Mouse (Mus musculus) embryonic facial prominence, embryonic 11.5 days (tissue): ENCODE measurements around the gene Cela3b. TPM values are rescaled to one million over a fixed set of nuclear protein-coding genes. Genes with fewer than 3 reads are reported as not detected.
A peak's percentile ranks its signal among the peaks of the same experiment; 100 is the strongest.

Experiments used
- ATAC-seq: fragments of 200-750 bp; cut with Nextera tagmentation; replicated peaks from 2 replicates; pipeline ENCODE4 v1.8.0; 2017; ENCODE audit warnings: low read depth; ENCODE audit not compliant: insufficient number of reproducible peaks, low FRiP score, low TSS enrichment
- DNase-seq: peaks from one replicate; pipeline ENCODE4 v3.0.0-alpha.2; 2015; ENCODE audit warnings: low spot score
- H3K27ac ChIP-seq: fragments of 300-500 bp; sonication (generic); replicated peaks from 2 replicates; pipeline ENCODE4 v1.5.1; 2014; ENCODE audit warnings: mild to moderate bottlenecking, low read depth, low read length, control low read depth
- H3K27me3 ChIP-seq: fragments of 300-500 bp; sonication (generic); 2 replicates; pipeline ENCODE4 v1.6.1; 2014; ENCODE audit warnings: mild to moderate bottlenecking, low read length, moderate library complexity, mixed read lengths; ENCODE audit not compliant: control insufficient read depth, insufficient read depth
- H3K36me3 ChIP-seq: fragments of 300-500 bp; sonication (generic); replicated peaks from 2 replicates; pipeline ENCODE4 v1.6.1; 2014; ENCODE audit warnings: low read depth, mild to moderate bottlenecking, low read length, moderate library complexity, mixed read lengths; ENCODE audit not compliant: control insufficient read depth, insufficient read depth
- H3K4me1 ChIP-seq: fragments of 300-500 bp; sonication (generic); 2 replicates; pipeline ENCODE4 v1.6.1; 2014; ENCODE audit warnings: low read length, mixed read lengths; ENCODE audit not compliant: control insufficient read depth, insufficient read depth
- H3K4me2 ChIP-seq: fragments of 300-500 bp; sonication (generic); 2 replicates; pipeline ENCODE4 v1.6.1; 2014; ENCODE audit warnings: low read depth, mild to moderate bottlenecking, control low read depth, low read length, moderate library complexity
- H3K4me3 ChIP-seq: fragments of 300-500 bp; sonication (generic); 2 replicates; pipeline ENCODE4 v1.5.1; 2014; ENCODE audit warnings: low read depth, low read length, control low read depth
- H3K9ac ChIP-seq: fragments of 300-500 bp; sonication (generic); replicated peaks from 2 replicates; pipeline ENCODE4 v1.6.1; 2014; ENCODE audit warnings: mild to moderate bottlenecking, control low read depth, low read length
- H3K9me3 ChIP-seq: fragments of 300-500 bp; sonication (generic); replicated peaks from 2 replicates; pipeline ENCODE4 v1.6.1; 2016; ENCODE audit warnings: mild to moderate bottlenecking, low read length, inconsistent platforms, mixed read lengths; ENCODE audit not compliant: control insufficient read depth
- WGBS: fragments of 180-500 bp; shearing (Covaris S2); extraction: QIAGEN DNeasy Blood & Tissue Kit; methylation state at CpG from one replicate; pipeline ENCODE4 v1.1.7; 2014; 5-methylcytosine and 5-hydroxymethylcytosine counted together
- polyA plus RNA-seq: library from polyadenylated mRNA; unstranded; fragments of >200 nt; fragmentation: Nextera tagmentation; extraction: Ambion mirVana; gene quantifications from 2 replicates; pipeline ENCODE4 v1.2.1, GENCODE M21; 2014

The Cela3b gene
- polyA plus RNA-seq: not detected in 2 replicates

DNA sequence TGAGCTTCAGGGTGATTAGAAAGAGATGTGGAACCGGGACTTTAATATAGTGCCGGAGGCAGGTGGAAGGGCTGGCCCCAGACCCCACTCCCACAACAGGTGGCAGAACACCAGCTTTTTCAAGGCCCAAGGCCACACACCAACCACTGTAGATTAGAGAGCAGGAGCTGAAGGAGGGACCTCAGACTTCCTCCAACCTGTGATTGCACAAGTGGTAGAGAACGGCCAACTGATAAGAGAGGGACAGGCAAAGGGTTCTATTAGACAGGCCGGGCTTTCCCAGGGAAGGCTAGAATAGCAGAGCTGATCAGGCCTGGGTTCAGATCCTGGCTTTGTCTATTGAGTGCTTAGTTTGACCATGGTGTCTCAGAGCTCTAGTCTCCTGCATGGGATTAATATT, at the start of gene Cela3b:
TSS of gene Cela3b (minus strand) at position 39 of the 400 bp plus-strand sequence.
- Histone ChIP-seq H3K4me1 (no peaks in the 10 kb centered on the region), H3K4me2 (no peak within 1 kb of the TSS), H3K9ac (no peak within 1 kb of the TSS), H3K9me3 (no peaks in the 10 kb centered on the region), H3K27ac (no peak within 1 kb of the TSS), H3K4me3 (no peak within 1 kb of the TSS), H3K27me3 (no peaks in the 10 kb centered on the region), H3K36me3 (no peaks in the 10 kb centered on the region)
- ATAC-seq (no peak), DNase-seq (no peak)
- 91% methylated on average over 4 of the region's 4 CpGs for WGBS

- Histone ChIP-seq H3K4me2 (no peak overlapping the region), H3K4me1 (peaks cover 30% of the 10 kb centered on the region), H3K36me3 (no peaks in the 10 kb centered on the region), H3K27ac (peak overlapping the region; percentile 47), H3K27me3 (no peaks in the 10 kb centered on the region), H3K9ac (0 out of 2 replicates have a peak overlapping the region, but pooled peaks have one; percentile 6), H3K9me3 (no peaks in the 10 kb centered on the region), H3K4me3 (no peak overlapping the region)
- DNase-seq (peak; percentile 78), ATAC-seq (no peak)
- 4% methylated on average over 6 of the region's 6 CpGs for WGBS
These were observed 49.4 kb upstream of the Cela3b start for GRCm38 (mm10) chr4:137479757-137480156.

DNA sequence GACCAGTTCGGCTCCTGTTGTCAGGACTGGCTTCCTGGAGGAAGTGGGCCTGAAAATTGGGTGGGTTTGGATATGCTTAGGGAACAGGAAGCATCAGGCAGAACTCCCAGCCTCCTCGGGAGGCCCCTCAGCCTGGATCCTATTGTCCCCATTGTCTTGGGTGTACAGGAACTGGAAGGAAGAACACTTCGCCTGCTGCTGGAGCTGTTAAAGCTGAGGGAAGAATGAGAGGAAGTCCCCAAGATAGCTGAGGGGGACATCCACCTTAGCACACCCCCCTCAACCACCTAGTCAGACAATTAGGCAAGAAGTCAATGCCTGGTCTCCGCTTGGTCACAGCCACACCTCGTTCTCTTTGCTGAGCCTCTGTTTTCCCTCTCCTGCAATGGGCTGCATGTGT, 48.0 kb upstream of the Cela3b start:
- H3K4me3 ChIP-seq: no peak overlapping the region
- no peaks in the 10 kb centered on the region for H3K27me3 ChIP-seq
- no peak for ATAC-seq
- no peaks in the 10 kb centered on the region for H3K36me3 ChIP-seq
- no peak overlapping the region for H3K4me2 ChIP-seq
- peaks cover 30% of the 10 kb centered on the region for H3K4me1 ChIP-seq
- WGBS: 70% methylated on average over 5 of the region's 5 CpGs
- no peaks in the 10 kb centered on the region for H3K9me3 ChIP-seq
- no peak for DNase-seq
- H3K9ac ChIP-seq: no peak overlapping the region
- H3K27ac ChIP-seq: no peak overlapping the region; the same call in 1 of the 2 replicates

GRCm38 (mm10) chr4:137477611-137478010, 47.3 kb upstream of the Cela3b start:
- H3K36me3 ChIP-seq: no peaks in the 10 kb centered on the region
- H3K4me2 ChIP-seq: no peak overlapping the region
- H3K4me3 ChIP-seq: no peak overlapping the region
- H3K9me3 ChIP-seq: no peaks in the 10 kb centered on the region
- no peak overlapping the region for H3K27ac ChIP-seq
- WGBS: 59% methylated on average over 6 of the region's 6 CpGs
- no peaks in the 10 kb centered on the region for H3K27me3 ChIP-seq
- no peak overlapping the region; the same call in 1 of the 2 replicates for H3K9ac ChIP-seq
- H3K4me1 ChIP-seq: peaks cover 30% of the 10 kb centered on the region
- ATAC-seq (no peak), DNase-seq (no peak)

- H3K4me1 ChIP-seq: peaks cover 30% of the 10 kb centered on the region
- H3K27me3 ChIP-seq: no peaks in the 10 kb centered on the region
- WGBS: 10% methylated on average over 15 of the region's 17 CpGs
- no peak overlapping the region; the same call in 1 of the 2 replicates for H3K9ac ChIP-seq
- H3K9me3 ChIP-seq: no peaks in the 10 kb centered on the region
- no peaks in the 10 kb centered on the region for H3K36me3 ChIP-seq
- peak overlapping the region; percentile 25; the same call in 1 of the 2 replicates for H3K4me2 ChIP-seq
- H3K27ac ChIP-seq: no peak overlapping the region
- ATAC-seq (no peak), DNase-seq (no peak)
- H3K4me3 ChIP-seq: no peak overlapping the region; the same call in 1 of the 2 replicates
These were observed 46.5 kb upstream of the Cela3b start for GRCm38 (mm10) chr4:137476761-137477237.

DNA sequence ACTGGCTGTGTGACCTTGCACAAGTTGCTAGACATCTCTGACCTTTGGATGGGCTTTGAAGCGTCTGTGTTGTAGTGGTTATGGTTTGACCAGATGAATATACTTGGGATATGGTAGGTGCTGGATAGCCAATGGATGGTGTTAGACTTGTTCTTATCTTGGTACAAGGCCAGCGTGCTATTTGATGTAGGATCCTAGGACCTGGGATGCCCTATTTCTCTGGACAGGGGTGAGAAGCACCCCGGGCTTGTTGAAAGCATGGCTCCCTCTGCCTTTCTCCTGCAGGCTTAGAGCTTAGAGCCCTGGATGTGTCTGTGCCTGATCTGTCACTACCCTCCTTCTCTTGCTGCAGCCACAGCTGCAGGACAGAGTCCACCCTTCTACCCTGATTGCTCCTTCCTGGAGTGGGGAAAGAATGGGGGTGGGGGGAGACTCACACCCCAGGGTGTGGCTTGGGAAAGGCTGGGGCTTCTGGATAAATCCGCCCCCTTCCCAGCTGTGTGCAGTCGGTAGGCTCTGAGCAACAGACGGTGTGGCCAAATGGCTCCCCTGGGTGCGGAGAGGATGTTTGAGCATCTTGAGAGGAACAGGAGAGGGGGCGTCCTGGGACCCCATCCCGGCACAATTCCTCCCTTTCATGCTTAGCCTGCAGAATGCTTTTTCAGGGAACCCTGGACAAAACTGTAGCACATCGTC, 45.9 kb upstream of the Cela3b start:
- DNase-seq (no peak), ATAC-seq (no peak)
- WGBS: 27% methylated on average over 10 of the region's 10 CpGs
- Histone ChIP-seq H3K27me3 (no peaks in the 10 kb centered on the region), H3K4me2 (no peak overlapping the region; the same call in none of the 2 replicates), H3K9me3 (no peaks in the 10 kb centered on the region), H3K27ac (no peak overlapping the region), H3K4me3 (no peak overlapping the region; the same call in 1 of the 2 replicates), H3K9ac (peak overlapping the region; percentile 34; the same call in 1 of the 2 replicates), H3K4me1 (peaks cover 27% of the 10 kb centered on the region), H3K36me3 (no peaks in the 10 kb centered on the region)

DNA sequence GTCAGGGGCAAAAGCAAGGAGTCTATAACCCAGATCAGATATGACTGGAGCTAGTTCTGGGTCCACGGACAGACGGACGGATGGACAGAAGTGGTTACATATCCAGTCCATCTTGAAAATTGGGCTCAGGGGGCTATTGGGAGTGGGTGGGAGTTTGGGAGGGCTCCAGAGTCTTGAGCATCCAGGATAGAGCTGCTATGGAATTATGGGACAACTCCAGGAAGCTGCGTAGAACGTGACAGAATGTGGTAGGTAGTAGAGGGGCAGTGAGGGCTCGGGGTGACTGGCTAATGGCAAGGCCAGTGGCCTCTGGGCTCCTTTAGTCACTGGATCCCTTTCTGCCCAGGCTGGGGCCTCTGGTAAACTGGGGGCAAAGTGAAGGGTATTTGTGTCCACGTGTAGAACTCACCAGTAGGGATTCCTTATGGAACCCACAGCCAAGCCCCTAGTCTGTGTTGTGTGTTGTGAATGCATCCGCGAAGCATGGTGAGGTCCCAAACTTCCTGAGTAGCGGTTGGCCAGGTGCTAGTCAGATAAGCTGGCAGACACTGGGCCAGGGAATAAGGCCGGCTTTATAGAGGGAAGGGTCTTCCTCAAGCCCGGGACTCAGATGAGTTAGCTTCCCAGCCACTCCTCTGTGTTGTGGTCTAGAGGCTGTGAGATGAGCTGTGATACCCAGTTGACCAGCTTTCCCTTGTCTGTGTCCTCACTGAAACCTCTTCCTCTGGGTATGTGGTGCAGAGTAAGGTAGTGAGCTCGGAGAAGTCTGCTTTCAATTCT, 45.1 kb upstream of the Cela3b start:
- Histone ChIP-seq H3K4me1 (peaks cover 19% of the 10 kb centered on the region), H3K4me2 (no peak overlapping the region), H3K9me3 (no peaks in the 10 kb centered on the region), H3K36me3 (no peaks in the 10 kb centered on the region), H3K27ac (no peak overlapping the region), H3K4me3 (no peak overlapping the region), H3K9ac (no peak overlapping the region), H3K27me3 (no peaks in the 10 kb centered on the region)
- 82% methylated on average over 13 of the region's 13 CpGs for WGBS
- ATAC-seq (no peak), DNase-seq (no peak)

DNA sequence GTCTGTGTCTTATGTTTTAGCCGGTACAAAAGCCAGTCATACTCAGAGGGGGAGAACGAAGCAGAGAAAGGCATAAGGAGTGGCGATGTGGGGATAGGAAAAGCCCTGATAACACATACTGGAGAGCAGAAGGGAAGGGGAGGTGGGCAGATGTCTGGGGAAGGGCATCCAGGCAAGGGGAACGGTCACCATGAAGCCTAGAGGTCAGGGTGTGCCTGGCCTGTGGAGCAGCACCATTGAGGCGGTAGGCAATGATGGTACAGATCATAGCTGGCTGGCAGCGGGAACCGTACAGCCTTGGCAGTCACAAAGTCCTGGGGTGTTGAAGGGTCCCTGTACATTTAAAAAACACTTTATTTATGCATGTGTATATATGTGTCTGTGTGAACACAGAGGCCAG, 44.4 kb upstream of the Cela3b start:
- no peak overlapping the region for H3K27ac ChIP-seq
- H3K27me3 ChIP-seq: no peaks in the 10 kb centered on the region
- 96% methylated on average over 7 of the region's 7 CpGs for WGBS
- H3K9me3 ChIP-seq: no peaks in the 10 kb centered on the region
- H3K4me2 ChIP-seq: no peak overlapping the region
- DNase-seq (no peak), ATAC-seq (no peak)
- no peak overlapping the region for H3K9ac ChIP-seq
- H3K4me3 ChIP-seq: no peak overlapping the region
- peaks cover 14% of the 10 kb centered on the region for H3K4me1 ChIP-seq
- no peaks in the 10 kb centered on the region for H3K36me3 ChIP-seq
